Mouse (Mus musculus): Measurements from ENCODE around the gene Ablim1.

Ablim1 gene

DNA sequence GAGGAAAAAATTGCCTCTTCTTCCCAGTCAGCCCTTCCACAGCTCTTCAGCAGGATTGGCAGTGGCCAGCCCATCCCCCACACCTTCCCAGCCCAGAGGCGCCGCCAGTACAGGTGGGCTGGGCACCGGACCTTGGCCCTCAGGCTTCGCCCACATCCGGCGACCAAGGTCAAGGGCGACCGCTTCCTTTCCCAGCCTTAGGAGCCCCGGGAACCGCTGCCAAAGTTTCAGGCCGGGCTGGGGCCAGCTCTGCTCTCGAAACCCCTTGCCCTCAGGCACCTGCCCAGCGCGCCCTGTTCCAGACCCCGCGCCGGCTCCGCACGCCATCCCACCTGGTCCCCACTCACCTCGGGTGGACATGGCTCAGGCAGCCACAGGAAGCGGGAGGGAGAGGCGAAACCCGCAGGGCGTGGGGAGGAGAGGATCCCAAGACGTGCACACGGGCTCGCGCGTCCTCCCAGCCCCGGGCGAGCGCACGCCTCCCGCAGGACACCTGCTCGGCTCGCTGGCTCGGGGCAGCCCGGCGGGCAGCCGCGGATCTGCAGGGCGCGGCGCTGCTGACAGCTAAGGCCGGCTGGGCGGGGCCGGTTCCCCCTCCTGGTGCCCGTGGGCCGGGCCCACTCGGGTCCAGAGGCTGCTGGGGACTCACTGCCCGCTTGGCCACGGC is at the start of gene Ablim1:
TSS of gene Ablim1 (minus strand) at position 574 of the 667 bp plus-strand sequence.
- DNase-seq (ENCODE audit: low read depth), result peak; percentile 59

GRCm38 (mm10) chr19:57363538-57363937 is 48.8 kb upstream of the Ablim1 start:
- DNase-seq (ENCODE audit: low read depth), result no peak

DNA sequence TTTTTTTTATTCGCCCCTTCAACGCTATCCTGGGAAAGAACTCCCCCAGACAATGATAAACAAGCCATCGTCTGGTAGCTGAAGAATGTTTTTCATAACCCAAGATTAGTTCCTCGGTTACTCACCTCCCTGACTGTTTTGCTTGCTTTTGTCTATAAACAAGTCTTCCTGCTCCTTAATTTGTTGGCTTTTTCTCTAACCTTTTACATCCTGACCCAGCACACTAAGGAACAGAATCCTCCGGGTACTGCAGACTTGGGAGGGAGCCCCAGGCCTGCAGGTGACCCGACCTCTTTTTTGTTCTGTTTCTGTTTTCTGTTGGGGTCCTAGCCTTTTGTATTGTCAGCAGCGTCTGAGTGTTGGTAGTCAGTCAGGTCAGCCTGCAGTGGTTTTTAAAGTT is 48.4 kb upstream of the Ablim1 start:
- DNase-seq (ENCODE audit: low read depth), result no peak

GRCm38 (mm10) chr19:57362586-57362985 is 47.9 kb upstream of the Ablim1 start:
- DNase-seq (ENCODE audit: low read depth), result no peak

GRCm38 (mm10) chr19:57361939-57362307 is 47.2 kb upstream of the Ablim1 start:
- peak; percentile 30 for DNase-seq (ENCODE audit: low read depth)

- DNase-seq (ENCODE audit: low read depth), result peak; percentile 67
Observed at GRCm38 (mm10) chr19:57361131-57361938, 46.6 kb upstream of the Ablim1 start.

DNA sequence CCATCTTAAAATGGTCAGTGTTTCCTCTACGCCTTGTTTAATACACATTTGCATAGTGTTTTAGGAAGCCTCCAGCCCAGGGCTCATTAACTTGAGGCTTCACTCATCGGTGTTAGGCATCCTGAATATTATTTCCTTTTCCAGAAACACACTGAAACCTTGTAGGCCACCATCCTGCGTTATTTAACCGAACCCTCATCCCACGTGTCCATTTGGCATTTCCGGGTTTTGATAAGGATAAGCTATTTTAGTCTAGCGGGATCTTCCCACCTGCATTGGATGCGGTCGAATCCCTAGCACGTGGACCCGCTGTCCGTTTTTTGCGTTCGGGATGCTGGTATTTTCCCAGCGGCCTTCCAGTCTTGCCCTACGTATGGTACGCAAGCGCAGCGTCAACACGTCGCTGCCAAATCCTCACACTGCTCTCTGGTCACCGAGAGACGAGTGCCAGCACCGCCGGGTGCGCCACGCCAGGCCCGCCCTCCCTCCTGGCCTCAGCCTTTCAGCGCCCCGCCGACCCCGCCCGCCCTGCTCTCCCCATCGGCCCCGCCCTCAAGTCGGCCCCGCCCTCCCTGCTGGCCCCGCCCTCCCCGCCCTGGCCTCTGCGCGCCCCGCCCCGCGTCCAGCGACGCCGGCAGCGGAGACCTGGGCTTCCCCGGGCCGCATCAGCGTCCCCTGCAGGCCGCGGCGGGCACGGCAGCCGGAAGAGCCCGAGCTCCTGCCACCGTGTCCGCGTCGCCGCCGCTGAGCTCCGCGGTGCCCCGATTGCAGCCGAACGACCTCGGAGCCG is 45.8 kb upstream of the Ablim1 start, which contains the start of gene Fam160b1:
TSS of gene Fam160b1 (plus strand) at position 340 of the 790 bp plus-strand sequence.
- DNase-seq (ENCODE audit: low read depth), result peak; percentile 99

- DNase-seq (ENCODE audit: low read depth), result peak; percentile 62
Observed at GRCm38 (mm10) chr19:57359701-57360326, 45.1 kb upstream of the Ablim1 start.

DNA sequence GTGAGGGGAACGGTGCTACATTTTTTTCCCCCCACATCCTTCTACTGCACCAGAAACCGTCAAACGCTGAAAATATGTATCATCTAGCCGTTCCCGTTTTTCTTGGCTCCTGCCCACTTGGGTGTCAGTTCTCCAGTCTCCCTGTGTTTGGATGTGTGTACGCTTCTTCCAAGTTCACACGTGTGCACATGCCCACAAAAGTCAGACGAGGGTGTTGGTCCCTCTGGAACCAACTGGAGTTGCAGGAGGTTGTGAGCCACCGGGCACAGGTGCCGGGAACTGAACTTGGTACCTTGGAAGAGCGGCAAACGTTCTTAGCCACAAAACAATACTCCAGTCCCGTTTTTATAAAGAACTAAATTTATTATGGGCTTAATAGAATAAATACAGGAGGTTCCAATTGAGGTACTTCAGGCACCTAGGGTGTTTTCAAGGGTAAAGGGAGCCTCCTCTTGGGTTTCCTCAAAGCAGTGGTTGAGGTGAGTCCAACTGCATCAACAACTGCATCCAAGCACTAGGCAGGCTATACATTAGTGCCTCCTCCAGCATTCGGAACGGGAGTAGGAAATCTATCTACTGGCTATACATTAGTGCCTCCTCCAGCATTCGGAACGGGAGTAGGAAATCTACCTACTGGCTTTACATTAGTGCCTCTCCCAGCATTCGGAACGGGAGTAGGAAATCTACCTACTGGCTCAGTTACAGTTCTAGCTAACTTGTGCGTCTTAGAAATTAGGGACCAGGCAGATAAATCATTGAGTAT is 44.3 kb upstream of the Ablim1 start:
- DNase-seq (ENCODE audit: low read depth), result no peak

DNA sequence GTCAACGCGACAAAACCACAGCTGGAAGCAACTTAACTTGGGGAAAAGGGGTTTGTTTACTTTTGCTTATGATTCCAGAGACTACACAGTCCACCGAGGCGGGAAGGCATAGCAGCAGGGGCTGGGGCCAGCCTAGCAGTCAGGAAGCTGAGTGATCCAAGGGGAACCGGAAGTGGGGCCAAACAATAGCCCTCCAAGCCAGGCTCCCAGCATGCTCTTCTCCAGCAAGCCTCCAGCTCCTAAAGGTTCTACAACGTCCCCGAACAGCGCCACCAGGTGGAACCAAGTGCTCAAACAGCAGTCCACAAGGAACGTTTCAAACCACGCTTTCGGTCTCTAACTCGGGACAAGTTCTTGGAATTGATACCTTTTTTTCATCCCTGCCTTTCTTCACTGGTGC is 43.6 kb upstream of the Ablim1 start:
- DNase-seq (ENCODE audit: low read depth), result peak; percentile 73

- DNase-seq (ENCODE audit: low read depth), result no peak
Observed at GRCm38 (mm10) chr19:57357811-57358210, 43.1 kb upstream of the Ablim1 start.

GRCm38 (mm10) chr19:57357244-57357643 is 42.5 kb upstream of the Ablim1 start:
- no peak for DNase-seq (ENCODE audit: low read depth)

- no peak for DNase-seq (ENCODE audit: low read depth)
Observed at GRCm38 (mm10) chr19:57356273-57356672, 41.6 kb upstream of the Ablim1 start.

GRCm38 (mm10) chr19:57355451-57356251 is 40.9 kb upstream of the Ablim1 start:
- no peak for DNase-seq (ENCODE audit: low read depth)

- DNase-seq (ENCODE audit: low read depth), result no peak
Observed at GRCm38 (mm10) chr19:57354715-57355114, 40.0 kb upstream of the Ablim1 start.

- DNase-seq (ENCODE audit: low read depth), result no peak
Observed at GRCm38 (mm10) chr19:57354050-57354449, 39.3 kb upstream of the Ablim1 start.

DNA sequence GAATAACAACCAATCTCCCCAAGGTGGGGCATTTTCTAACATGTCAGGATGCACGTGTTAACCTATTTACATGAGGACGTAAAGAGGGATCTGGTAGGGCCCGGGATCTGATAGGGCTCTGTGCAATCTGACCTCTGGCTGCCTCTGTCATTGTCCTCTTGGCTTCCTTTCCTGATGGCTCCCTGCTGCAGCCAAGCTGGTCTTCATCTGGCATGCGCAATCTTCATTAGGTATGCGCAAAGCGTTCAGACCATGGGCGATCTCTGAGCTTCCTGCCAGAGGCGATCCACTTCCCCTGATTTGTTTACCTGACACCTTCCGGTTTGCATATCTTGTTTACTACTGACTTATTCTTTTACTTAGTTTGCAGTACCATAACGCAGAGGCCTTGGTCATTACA is 38.5 kb upstream of the Ablim1 start:
- no peak for DNase-seq (ENCODE audit: low read depth)

GRCm38 (mm10) chr19:57352337-57352935 is 37.7 kb upstream of the Ablim1 start:
- DNase-seq (ENCODE audit: low read depth), result peak; percentile 80

DNA sequence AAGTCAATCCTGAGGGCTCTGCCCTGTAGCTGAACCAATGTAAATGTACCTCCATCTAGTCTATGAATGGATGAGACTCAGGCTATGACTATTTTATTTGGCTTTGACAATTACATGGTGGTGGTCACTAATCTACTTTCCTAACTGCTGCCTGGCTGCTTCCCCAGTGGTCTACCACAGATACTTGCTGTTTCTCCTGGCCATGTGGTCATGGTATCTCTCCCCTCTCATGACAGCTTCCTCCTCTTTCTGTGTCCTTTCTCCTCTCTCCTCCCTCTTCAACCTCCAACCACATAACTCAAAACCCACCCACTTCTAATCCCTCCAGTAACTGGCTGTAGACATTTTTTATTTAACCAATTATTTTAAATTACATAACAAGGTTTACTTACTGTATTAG is 34.4 kb upstream of the Ablim1 start:
- DNase-seq (ENCODE audit: low read depth), result no peak

DNA sequence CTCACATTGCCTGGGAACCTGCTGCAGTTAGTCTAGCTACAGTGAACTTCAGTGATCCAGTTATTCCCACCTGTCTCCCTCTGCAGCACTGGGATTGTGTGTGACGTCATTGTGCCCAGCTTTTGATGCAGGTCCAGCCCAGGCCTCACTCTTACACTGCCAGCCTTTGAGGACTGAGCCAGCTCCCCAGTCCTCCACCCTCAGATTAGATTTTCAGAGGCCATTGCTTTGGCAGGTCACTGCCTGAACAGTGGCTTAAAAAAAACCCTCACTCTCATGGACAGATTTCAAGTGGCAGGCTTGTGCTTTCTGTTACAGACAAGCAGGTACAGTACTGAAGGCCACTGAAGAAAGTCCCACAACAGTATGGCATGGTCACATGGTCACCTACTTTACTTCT is 30.0 kb upstream of the Ablim1 start:
- DNase-seq (ENCODE audit: low read depth), result no peak
